Mouse (Mus musculus) urinary bladder, postnatal 36 days (tissue): ENCODE data around the gene Exosc9.

Source experiments
- DNase-seq, 2 experiments: peaks; one replicate each; pipeline ENCODE4 v3.0.0; 2022; ENCODE audit warnings: low spot score in 2 of 2, mixed read lengths in 1 of 2

Exosc9 gene

DNA sequence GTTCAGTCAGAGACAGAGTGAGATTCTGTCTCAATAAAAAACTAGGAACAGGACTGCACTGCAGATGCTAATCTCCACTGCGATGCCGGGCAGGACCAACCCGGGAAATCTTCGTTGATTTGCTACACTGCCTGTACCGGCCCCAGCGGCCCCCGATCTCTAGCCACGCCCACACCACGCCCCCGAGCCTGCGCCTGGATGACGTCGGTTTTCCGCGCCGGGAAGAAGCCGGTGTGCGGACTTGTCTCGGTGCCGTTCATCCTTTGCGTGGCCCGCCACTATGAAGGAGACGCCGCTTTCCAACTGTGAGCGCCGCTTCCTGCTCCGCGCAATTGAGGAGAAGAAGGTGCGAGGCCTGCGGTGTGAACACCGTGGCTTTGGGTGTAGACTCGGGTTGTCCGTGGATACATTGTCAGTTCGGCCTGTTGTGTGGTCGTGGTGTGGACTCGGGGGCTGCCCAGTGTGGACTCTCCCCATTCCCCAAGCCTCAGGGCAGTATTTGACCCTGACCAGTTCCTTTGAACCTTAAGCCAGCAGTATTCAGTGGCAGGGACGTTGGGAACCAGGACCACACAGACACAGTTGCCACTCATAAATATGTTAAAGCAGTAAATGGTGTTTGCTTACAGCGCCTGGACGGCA lies at the start of gene Exosc9:
TSS of gene Exosc9 (plus strand) at position 201 of the 642 bp plus-strand sequence.
- DNase-seq, result peak; percentile 91 to 93

DNA sequence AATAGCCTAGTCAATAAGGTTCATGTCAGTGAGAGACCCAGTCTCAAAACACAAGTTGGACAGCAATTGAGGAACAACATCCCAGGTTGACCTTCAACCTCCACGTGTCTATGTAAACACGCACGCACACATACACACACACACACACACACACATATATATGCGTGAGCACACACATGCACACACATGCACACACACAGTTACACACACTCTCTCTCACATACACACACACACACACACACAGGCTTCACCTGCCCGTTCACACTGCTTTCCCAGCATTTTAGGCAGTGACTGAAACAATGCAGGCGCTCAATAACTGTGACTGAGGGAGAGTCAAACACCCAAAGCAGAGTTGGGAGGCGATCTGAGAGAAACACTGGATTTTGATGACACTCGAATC lies 47.1 kb upstream of the Exosc9 start:
- no peak for DNase-seq

- no peak for DNase-seq
These were observed 46.3 kb upstream of the Exosc9 start for GRCm38 (mm10) chr3:36505809-36506735.

GRCm38 (mm10) chr3:36511491-36511890 lies 40.9 kb upstream of the Exosc9 start:
- no peak for DNase-seq

- DNase-seq, result no peak
These were observed 36.2 kb upstream of the Exosc9 start for GRCm38 (mm10) chr3:36516196-36516595.

GRCm38 (mm10) chr3:36521073-36522060 lies 31.0 kb upstream of the Exosc9 start, which contains the start of gene Gm11549:
Gene Gm11549 (minus strand): TSS chr3:36521813.
- DNase-seq, result no peak

- no peak for DNase-seq
These were observed 30.3 kb upstream of the Exosc9 start for GRCm38 (mm10) chr3:36522137-36522536.

DNA sequence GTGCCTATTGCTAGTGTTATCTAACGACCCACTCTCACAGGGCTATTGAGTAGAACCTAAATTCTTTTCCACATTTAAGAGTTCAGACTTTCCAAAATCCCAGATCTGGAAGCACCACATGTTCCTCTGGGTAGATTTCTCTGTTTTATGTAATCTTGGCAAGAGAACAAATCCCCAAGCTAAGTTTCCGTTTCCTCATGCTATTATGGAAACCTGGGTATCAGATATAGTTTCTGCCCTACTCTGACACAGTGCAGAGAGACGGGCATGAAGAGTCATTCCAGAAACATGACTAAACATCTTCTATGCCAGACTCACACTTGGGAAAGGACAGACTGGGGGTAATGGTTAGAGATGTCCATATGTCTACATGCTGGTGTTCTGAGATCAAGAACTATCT lies 27.9 kb upstream of the Exosc9 start:
- DNase-seq, result no peak

- DNase-seq, result no peak
These were observed 22.1 kb upstream of the Exosc9 start for GRCm38 (mm10) chr3:36530345-36530744.

DNA sequence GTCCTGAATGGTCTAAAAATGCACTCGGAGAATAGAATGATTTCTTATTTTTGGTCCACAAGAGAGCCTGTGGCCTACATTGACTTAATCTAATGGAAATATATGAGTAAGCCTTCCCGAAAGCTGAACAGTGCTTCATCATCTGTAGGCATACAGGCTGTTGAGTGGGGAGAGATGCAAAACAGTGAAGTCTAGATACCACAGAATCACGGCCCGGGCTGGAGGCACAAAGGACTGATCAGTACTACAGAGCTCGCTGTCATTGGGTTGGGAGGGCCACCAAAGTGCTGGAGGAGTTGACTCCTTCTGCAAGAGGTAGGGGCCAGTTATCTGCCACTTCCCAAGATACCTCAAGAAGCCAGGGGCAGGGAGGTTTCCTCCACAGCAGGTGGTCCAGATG lies 21.6 kb upstream of the Exosc9 start:
- DNase-seq, result no peak

DNA sequence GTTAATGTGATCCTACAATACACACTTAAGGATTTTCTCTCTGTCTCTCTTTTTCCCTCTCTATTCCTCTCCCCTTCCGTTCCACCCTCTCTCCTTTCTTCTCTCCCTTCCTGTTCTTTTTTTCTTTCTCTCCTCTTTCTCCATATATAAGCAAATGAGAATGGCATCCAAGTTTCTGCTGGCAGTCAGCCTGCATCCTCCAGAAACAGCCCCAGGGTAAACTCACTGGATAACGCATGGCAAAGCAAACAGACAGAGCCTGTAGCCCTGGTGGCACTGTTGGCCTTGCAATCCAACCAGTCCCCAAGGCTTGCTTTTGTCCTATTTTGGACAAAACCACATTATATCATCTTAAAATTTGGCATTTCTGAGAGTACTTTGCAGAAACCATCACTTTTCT lies 21.2 kb upstream of the Exosc9 start:
- no peak for DNase-seq

DNA sequence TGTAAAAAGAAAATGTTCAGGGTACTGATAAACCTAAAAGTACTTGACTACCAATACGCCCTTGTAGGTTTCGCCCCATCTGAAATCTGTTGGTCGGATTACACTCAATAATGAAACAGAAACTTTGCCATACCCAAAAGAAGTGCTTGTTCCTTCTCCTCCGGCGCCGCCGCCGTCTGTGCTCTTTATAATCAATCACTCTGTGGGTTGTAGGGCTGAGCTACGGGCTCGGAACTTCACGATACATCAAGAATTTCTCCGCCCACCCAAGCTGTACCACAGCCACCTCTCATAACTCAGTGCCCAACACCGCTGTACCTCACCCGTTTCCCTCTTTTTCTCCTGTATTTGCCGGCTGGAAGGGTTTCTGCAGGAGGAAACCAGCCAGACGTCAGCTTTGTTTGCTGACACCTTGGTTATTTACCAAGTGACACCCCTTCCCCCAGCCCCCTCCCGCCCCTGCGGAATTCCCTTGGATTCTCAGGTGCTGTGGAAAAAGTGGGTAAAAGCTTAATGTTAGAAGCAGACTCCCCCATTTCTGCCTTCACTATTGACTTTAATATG lies 20.3 kb upstream of the Exosc9 start:
- DNase-seq, result no peak

DNA sequence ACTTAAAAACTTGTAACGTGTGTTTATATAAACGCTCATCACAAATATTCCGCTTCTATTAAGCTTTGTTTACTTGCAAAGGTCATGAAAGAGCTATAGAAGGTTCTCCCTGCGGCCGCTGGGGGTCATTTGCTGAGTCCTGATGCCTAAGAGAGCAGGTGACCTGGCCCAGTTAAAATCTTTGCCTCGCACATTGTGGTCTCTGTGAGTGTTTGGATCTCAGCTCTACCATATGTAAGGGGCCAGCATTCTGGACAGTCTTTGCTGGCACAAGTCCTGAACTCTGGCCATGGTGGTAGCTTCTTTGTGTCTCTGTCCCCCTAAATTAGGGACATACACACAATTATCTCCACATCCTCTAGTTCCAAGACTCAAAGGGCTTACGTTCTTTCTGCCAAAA lies 19.7 kb upstream of the Exosc9 start:
- no peak for DNase-seq

GRCm38 (mm10) chr3:36533201-36533672 lies 19.2 kb upstream of the Exosc9 start:
- DNase-seq, result no peak

- no peak for DNase-seq
These were observed 16.4 kb upstream of the Exosc9 start for GRCm38 (mm10) chr3:36536041-36536440.

GRCm38 (mm10) chr3:36537701-36538470 lies 14.5 kb upstream of the Exosc9 start:
- DNase-seq, result no peak

GRCm38 (mm10) chr3:36540756-36541155 lies 11.7 kb upstream of the Exosc9 start:
- DNase-seq, result peak in 1 of 2 experiments; percentile 10

DNA sequence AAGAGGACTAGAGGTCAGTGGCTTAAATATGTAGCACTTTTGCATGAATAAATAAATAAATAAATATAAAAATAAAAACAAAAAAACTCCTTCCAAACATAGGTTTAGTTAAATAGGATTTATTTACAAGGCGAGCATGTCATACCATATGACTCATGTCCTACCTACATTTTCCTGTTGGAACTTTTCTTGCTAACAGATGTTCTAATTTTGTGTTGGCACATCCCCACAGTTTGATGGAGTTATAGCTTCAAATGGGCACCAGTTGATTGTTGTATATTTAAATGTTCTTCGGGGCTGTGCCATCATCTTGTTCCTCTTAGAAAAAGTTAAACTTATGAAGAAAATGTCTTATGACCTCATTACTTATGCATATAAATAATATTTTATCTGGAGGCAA lies 11.0 kb upstream of the Exosc9 start:
- DNase-seq, result no peak

DNA sequence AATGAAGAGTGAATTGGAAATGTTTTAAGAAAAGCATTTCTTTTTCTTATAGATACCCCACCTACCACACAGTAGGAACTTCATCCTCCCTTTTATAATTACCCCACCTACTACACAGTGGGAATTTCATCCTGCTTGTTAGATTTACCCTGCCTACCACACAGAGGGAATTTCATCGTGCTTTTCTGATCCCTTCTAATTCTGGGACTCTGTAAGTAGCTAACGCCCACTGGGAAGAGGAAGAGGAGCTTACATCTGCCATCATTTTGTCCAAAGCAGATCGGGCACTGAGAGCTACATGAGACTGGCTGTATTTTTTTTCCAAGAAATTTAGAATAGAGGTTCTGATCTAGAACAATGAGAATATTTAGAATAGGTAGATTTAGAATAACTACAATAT lies 7.4 kb upstream of the Exosc9 start:
- DNase-seq, result no peak

DNA sequence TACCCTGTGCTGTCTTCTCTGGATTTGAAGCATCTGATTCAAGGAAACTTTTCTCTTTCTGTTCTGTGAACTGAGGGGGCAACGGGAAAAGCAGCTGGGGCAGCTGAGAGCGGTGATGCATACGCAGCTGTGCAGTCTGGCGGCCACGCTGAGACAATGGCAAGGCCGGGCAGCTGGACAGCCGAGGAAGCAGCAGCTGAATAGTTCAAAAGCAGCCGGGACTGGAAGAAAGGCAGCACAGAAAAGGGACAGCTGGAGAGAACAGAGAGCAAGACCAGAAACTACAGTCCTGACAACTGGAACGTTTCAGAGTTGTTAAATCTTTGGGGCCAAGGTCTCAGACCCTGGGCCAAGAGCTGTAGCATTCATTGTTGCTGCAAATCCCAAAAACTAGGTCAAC lies 1.1 kb upstream of the Exosc9 start:
- no peak for DNase-seq
